Mouse (Mus musculus) ES-Bruce4 (cell line): ENCODE results near the gene Cacna1a. TPM values are rescaled to one million over a fixed set of nuclear protein-coding genes. Genes with fewer than 3 reads are reported as not detected.
A peak's percentile ranks its signal among the peaks of the same experiment; 100 is the strongest.

Experiments used
- H3K27ac ChIP-seq: 2 replicates; pipeline ENCODE4 v1.5.1; 2012; ENCODE audit warnings: low read length, inconsistent platforms; ENCODE audit not compliant: insufficient read depth
- H3K27me3 ChIP-seq: 2 replicates; pipeline ENCODE4 v1.6.1; 2012; ENCODE audit warnings: mild to moderate bottlenecking, low read length, inconsistent platforms; ENCODE audit not compliant: control insufficient read depth, poor library complexity, insufficient read depth, severe bottlenecking
- H3K36me3 ChIP-seq: 2 replicates; pipeline ENCODE4 v1.6.1; 2012; ENCODE audit warnings: inconsistent platforms, mild to moderate bottlenecking, low read length, moderate library complexity; ENCODE audit not compliant: control insufficient read depth, poor library complexity, insufficient read depth, severe bottlenecking
- H3K4me1 ChIP-seq: one replicate; pipeline ENCODE4 v1.8.1; 2011; ENCODE audit warnings: low read length; ENCODE audit not compliant: control insufficient read depth, insufficient read depth
- H3K4me3 ChIP-seq: 2 replicates; pipeline ENCODE4 v1.5.1; 2011; ENCODE audit warnings: low read depth, mild to moderate bottlenecking, low read length
- H3K9ac ChIP-seq: 2 replicates; pipeline ENCODE4 v1.6.1; 2012; ENCODE audit warnings: low read depth, mild to moderate bottlenecking, inconsistent platforms; ENCODE audit not compliant: poor library complexity, severe bottlenecking
- H3K9me3 ChIP-seq: replicated peaks from 2 replicates; pipeline ENCODE4 v1.6.1; 2012; ENCODE audit warnings: mild to moderate bottlenecking, low read length, inconsistent platforms; ENCODE audit not compliant: control insufficient read depth, poor library complexity, insufficient read depth, severe bottlenecking
- CTCF ChIP-seq: IDR thresholded peaks from one replicate; pipeline ENCODE4 v1.8.1; 2011; ENCODE audit warnings: low read depth, low read length
- EP300 ChIP-seq: IDR thresholded peaks from 2 replicates; pipeline ENCODE4 v1.6.1; 2011; ENCODE audit warnings: low read depth, low read length; ENCODE audit not compliant: insufficient read depth
- POLR2A ChIP-seq: IDR thresholded peaks from one replicate; pipeline ENCODE4 v1.8.1; 2011; ENCODE audit warnings: low read length; ENCODE audit not compliant: insufficient read depth
- polyA plus RNA-seq: library from polyadenylated mRNA; stranded (reverse); fragments of >200 nt; gene quantifications from 2 replicates; pipeline ENCODE4 v1.2.4, GENCODE M21; 2011; ENCODE audit warnings: low read depth; ENCODE audit not compliant: missing spikeins, insufficient read depth, insufficient read length

Cacna1a gene
- 24.0 and 38.3 TPM in 2 replicates for polyA plus RNA-seq

DNA sequence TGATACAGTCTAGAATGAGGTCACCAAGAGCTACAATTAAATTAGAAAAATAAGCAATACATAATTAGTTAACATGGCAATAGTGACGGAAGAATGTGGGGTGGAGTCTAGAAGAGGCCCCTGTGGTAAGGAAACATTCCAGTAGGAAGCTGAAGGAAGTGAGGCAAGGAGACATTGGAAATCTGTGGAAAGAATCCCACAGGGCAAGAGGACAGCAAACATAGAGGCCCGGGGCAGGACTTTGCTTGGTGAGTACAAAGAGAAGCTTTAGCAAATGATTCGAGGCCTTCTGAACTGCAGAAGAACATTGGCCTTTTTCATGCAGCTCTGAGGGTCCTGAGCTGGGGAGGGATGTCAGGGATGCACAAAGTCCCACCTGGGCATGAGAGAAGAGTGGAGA lies at the start of gene Cacna1a:
Cacna1a (plus strand) TSS at position 166 of the 400 bp plus-strand sequence.
- no peaks in the 10 kb centered on the region for H3K9me3 ChIP-seq
- H3K36me3 ChIP-seq: no peaks in the 10 kb centered on the region
- no peak within 1 kb of the TSS for H3K9ac ChIP-seq
- H3K4me1 ChIP-seq: no peaks in the 10 kb centered on the region
- H3K4me3 ChIP-seq: no peak within 1 kb of the TSS
- no peak within 1 kb of the TSS for H3K27ac ChIP-seq
- TF ChIP-seq CTCF (no peak), EP300 (no peak), POLR2A (no peak)
- no peaks in the 10 kb centered on the region for H3K27me3 ChIP-seq

DNA sequence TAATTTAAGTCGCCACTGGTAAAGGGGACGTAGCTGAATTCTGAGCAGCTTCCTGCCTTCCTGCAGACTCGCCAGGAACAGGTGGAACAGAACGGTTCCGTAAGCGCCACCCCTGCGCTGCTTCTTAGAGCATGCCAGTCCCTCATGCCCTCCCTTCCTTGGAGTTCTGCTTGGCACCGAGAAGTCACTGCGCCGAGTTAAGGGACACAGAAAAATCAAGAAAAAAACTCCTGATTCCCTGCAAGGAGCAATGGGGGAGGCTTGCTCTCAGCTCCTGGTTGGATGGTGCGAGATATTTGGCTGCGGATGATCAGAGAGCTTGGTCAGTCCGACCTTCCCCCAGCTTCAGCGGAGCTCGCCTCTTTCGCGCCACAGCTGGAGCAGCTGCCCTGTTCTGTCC lies 49.7 kb upstream of the Cacna1a start:
- Histone ChIP-seq H3K27ac (no peak overlapping the region), H3K4me1 (no peaks in the 10 kb centered on the region), H3K4me3 (no peak overlapping the region), H3K36me3 (no peaks in the 10 kb centered on the region), H3K9ac (no peak overlapping the region), H3K27me3 (no peaks in the 10 kb centered on the region), H3K9me3 (no peaks in the 10 kb centered on the region)
- TF ChIP-seq POLR2A (no peak), EP300 (no peak), CTCF (no peak)

DNA sequence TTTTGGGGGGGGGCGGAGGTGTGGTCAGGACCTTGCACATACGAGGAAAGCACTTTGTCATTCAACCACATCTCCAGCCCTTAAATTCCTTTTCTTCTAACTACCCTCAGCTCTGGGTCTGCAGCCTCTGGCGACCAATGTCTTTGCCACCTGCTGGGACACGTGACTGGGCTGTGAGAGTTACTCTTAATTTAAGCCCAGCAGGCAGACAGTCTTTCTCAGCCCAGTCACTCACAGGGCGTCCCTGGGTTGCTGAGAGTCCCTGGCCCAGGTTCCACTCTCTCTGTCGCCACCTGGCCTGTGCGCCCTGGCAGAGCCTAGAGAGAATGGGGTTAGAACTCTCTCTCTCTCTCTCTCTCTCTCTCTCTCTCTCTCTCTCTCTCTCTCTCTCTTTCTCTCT lies 48.9 kb upstream of the Cacna1a start:
- TF ChIP-seq POLR2A (no peak), EP300 (no peak), CTCF (no peak)
- Histone ChIP-seq H3K9ac (no peak overlapping the region), H3K4me3 (no peak overlapping the region), H3K9me3 (no peaks in the 10 kb centered on the region), H3K27ac (no peak overlapping the region), H3K27me3 (no peaks in the 10 kb centered on the region), H3K36me3 (no peaks in the 10 kb centered on the region), H3K4me1 (no peaks in the 10 kb centered on the region)

DNA sequence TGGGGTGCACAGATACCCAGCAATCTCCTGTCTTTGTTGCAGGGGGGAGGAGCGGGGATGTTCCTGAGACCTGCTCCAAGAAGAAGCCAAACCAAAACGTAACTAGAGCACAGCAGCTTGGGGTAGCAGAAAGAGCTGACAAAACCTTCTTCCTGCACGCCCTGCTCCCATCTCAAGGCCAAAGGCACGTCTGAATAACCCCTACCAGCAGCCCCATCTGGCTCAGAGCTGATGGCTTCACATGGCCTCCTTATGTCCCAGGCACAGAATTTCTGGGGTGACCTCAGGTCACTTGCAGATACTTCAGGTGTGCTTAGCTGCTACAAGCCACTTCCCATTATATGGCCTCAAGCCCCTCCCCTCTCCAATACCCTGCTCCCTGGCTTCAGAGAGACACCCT lies 48.4 kb upstream of the Cacna1a start:
- no peak overlapping the region for H3K4me3 ChIP-seq
- TF ChIP-seq EP300: no peak
- TF ChIP-seq CTCF: no peak
- TF ChIP-seq POLR2A: no peak
- H3K9me3 ChIP-seq: no peaks in the 10 kb centered on the region
- H3K27me3 ChIP-seq: no peaks in the 10 kb centered on the region
- no peaks in the 10 kb centered on the region for H3K36me3 ChIP-seq
- no peak overlapping the region for H3K9ac ChIP-seq
- H3K27ac ChIP-seq: no peak overlapping the region
- H3K4me1 ChIP-seq: no peaks in the 10 kb centered on the region

DNA sequence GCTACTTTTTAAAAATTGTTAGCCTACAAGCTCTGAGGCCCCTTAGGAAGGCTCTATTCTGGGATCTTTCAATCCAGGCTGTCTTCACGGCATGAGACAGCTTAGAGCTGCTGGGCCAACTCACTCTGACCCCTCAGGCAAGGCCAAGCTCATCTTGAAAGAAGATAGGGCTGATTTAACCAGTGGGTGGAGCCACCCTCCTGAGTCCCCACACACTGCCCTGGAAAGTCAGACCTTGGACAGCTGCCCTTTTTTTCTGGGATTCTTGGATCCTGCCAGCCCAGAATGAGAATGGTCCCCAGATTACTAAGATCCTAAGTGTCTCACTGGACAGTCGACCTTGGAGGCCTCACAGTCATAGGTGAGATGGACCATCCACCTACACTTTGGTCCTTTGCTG lies 47.6 kb upstream of the Cacna1a start:
- Histone ChIP-seq H3K9me3 (no peaks in the 10 kb centered on the region), H3K27me3 (no peaks in the 10 kb centered on the region), H3K4me3 (no peak overlapping the region), H3K9ac (no peak overlapping the region), H3K4me1 (no peaks in the 10 kb centered on the region), H3K27ac (no peak overlapping the region), H3K36me3 (no peaks in the 10 kb centered on the region)
- no peak for TF ChIP-seq POLR2A
- TF ChIP-seq CTCF: peak; percentile 19

DNA sequence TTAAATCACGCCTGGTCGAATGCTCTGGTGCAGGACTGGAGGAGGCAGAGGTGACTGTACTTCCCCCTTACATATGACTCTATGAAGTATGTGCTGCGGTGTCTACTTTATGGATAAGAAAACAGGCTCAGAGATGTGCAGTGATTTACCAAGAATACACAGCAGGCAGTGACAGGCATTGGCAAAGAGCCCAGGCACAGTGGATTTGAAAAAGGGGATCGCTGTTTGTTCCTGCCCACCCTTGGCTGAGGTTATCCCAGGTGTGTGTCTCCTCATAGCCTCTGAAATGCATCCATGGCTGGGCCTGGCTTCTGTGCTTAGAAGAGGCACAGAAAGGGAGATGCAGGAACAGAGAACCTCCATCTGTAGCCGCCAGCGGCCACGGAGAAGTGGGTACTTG lies 42.7 kb upstream of the Cacna1a start:
- Histone ChIP-seq H3K9ac (no peak overlapping the region), H3K36me3 (no peaks in the 10 kb centered on the region), H3K9me3 (no peaks in the 10 kb centered on the region), H3K4me3 (no peak overlapping the region), H3K4me1 (no peaks in the 10 kb centered on the region), H3K27me3 (no peaks in the 10 kb centered on the region), H3K27ac (no peak overlapping the region)
- TF ChIP-seq POLR2A (no peak), EP300 (no peak), CTCF (no peak)
